Mouse (Mus musculus) E14TG2a.4 (cell line): ENCODE data around the gene Psma7.

Experiments used
- H3K27me3 ChIP-seq: 2 replicates; pipeline ENCODE4 v1.6.1; 2014; ENCODE audit warnings: low read length, control low read depth; ENCODE audit not compliant: insufficient read depth
- H3K36me3 ChIP-seq: 2 replicates; pipeline ENCODE4 v1.6.1; 2014; ENCODE audit warnings: low read length, control low read depth; ENCODE audit not compliant: insufficient read depth
- H3K4me1 ChIP-seq: replicated peaks from 2 replicates; pipeline ENCODE4 v1.6.1; 2014; ENCODE audit warnings: low read depth, low read length, control low read depth
- H3K4me3 ChIP-seq: replicated peaks from 2 replicates; pipeline ENCODE4 v1.5.1; 2014; ENCODE audit warnings: mild to moderate bottlenecking, low read length
- H3K9me3 ChIP-seq: 2 replicates; pipeline ENCODE4 v1.6.1; 2014; ENCODE audit warnings: low read length, control low read depth
- CTCF ChIP-seq: conservative IDR thresholded peaks from 2 replicates; pipeline ENCODE4 v1.5.1; 2014; ENCODE audit warnings: low read length
- NANOG ChIP-seq: IDR thresholded peaks from 2 replicates; pipeline ENCODE4 v1.6.1; 2014; ENCODE audit warnings: borderline replicate concordance, low read length, mixed read lengths
- POU5F1 ChIP-seq: IDR thresholded peaks from 2 replicates; pipeline ENCODE4 v1.6.1; 2014; ENCODE audit warnings: low read length, borderline replicate concordance

The Psma7 gene

DNA sequence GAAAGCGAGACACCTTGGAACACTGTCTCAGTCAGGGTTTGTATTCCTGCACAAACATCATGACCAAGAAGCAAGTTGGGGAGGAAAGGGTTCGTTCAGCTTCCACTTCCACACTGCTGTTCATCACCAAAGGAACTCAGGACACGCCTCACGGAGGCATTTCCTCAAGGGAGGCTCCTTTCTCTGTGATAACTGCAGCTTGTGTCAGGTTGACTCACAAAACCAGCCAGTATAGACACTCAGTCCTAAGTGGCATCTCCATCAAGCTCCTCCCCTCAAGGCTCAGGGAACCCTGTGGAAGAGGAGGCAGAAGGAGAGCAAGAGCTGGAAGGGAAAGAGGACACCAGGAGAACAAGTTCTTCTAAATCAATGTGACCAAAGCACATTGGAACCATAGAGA is 43.8 kb downstream of the Psma7 start:
- peaks cover 17% of the 10 kb centered on the region for H3K4me1 ChIP-seq
- TF ChIP-seq NANOG (no peak), POU5F1 (no peak), CTCF (no peak)
- no peak overlapping the region for H3K4me3 ChIP-seq

DNA sequence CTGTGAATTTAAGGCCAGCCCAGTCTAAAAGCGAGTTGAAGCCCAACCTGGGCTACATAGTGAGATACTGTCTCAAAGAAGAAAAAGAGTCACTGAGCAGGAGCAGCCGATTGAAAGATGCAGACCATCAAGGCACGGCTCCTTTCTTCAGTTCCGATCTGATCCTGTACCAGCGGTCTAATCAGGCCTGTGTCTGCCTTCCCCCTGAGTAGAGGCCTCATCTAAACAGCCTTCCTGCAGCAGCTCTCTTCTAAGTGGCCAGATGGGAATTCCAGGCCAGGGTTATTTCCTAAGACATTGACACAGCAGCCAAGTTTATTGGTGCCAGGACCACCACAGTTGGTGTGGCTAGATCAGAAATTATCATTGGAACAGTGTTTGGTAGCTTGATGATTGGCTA is 49.2 kb downstream of the Psma7 start:
- Histone ChIP-seq H3K9me3 (no peaks in the 10 kb centered on the region), H3K36me3 (no peaks in the 10 kb centered on the region), H3K27me3 (no peaks in the 10 kb centered on the region), H3K4me3 (no peak overlapping the region), H3K4me1 (peaks cover 39% of the 10 kb centered on the region)
- TF ChIP-seq CTCF (no peak), POU5F1 (no peak)

More for the DNA sequence above, 43.8 kb downstream of the Psma7 start:
- H3K27me3 ChIP-seq: no peaks in the 10 kb centered on the region
- no peaks in the 10 kb centered on the region for H3K36me3 ChIP-seq
- no peaks in the 10 kb centered on the region for H3K9me3 ChIP-seq

DNA sequence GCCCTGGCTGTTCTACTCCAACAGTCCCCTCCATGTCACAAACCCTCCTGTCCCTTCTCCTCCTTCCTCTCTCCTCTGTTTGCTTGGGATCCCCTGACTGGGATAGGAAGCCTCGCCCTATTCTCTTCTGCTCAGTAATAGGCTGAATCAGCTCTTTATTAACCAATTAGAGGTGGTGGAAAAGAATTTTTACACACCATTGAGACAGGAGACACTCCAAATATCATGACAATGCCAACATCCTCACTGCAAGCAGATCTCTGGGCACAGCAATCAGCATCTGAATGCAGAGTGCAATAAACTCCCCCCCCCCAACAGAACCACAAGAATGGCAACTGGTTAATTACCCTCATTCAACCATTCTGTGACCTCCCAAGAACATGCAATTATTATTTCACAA is 53.1 kb downstream of the Psma7 start:
- Histone ChIP-seq H3K9me3 (no peaks in the 10 kb centered on the region), H3K27me3 (no peaks in the 10 kb centered on the region), H3K36me3 (no peaks in the 10 kb centered on the region), H3K4me3 (peak overlapping the region; percentile 14; the same call in 1 of the 2 replicates), H3K4me1 (peaks cover 73% of the 10 kb centered on the region)
- TF ChIP-seq POU5F1 (0 out of 2 replicates have a peak, but pooled peaks have one; percentile 26), CTCF (no peak), NANOG (peak; percentile 68; the same call in 1 of the 2 replicates)

- no peak for TF ChIP-seq NANOG
- no peak for TF ChIP-seq CTCF
- no peak for TF ChIP-seq POU5F1
- Histone ChIP-seq H3K27me3 (no peaks in the 10 kb centered on the region), H3K4me3 (no peak overlapping the region; the same call in 1 of the 2 replicates), H3K9me3 (no peaks in the 10 kb centered on the region), H3K36me3 (no peaks in the 10 kb centered on the region), H3K4me1 (peaks cover 71% of the 10 kb centered on the region)
Measured at GRCm38 (mm10) chr2:179986437-179987022, 55.7 kb downstream of the Psma7 start.
